Mouse (Mus musculus) lung, embryonic 14.5 days (tissue): ENCODE measurements around the gene Mlxipl. TPM values are rescaled to one million over a fixed set of nuclear protein-coding genes. Genes with fewer than 3 reads are reported as not detected.
"Not testable (repeated sequence)": the region's sequence is repeated elsewhere in the genome, so short reads cannot be mapped to it uniquely, and the experiment has no call there.

Source experiments
- ATAC-seq: fragments of 200-750 bp; cut with Nextera tagmentation; 2 replicates; pipeline ENCODE4 v1.8.0; 2017; ENCODE audit warnings: mild to moderate bottlenecking, moderate TSS enrichment, moderate library complexity; ENCODE audit not compliant: insufficient read depth
- DNase-seq: peaks from one replicate; pipeline ENCODE4 v3.0.0-alpha.2; 2015
- H3K27ac ChIP-seq: fragments of 300-500 bp; sonication (generic); 2 replicates; pipeline ENCODE4 v1.5.1; 2014; ENCODE audit warnings: low read depth, mild to moderate bottlenecking, moderate library complexity
- H3K27me3 ChIP-seq: fragments of 300-500 bp; sonication (generic); 2 replicates; pipeline ENCODE4 v1.6.1; 2014; ENCODE audit warnings: low read length, control low read depth; ENCODE audit not compliant: insufficient read depth
- H3K36me3 ChIP-seq: fragments of 300-500 bp; sonication (generic); 2 replicates; pipeline ENCODE4 v1.6.1; 2014; ENCODE audit warnings: control low read depth; ENCODE audit not compliant: insufficient read depth
- H3K4me1 ChIP-seq: fragments of 300-500 bp; sonication (generic); 2 replicates; pipeline ENCODE4 v1.6.1; 2014; ENCODE audit warnings: antibody characterized with exemption, control low read depth; ENCODE audit not compliant: insufficient read depth
- H3K4me2 ChIP-seq: fragments of 300-500 bp; sonication (generic); 2 replicates; pipeline ENCODE4 v1.6.1; 2014; ENCODE audit warnings: mild to moderate bottlenecking
- H3K4me3 ChIP-seq: fragments of 300-500 bp; sonication (generic); 2 replicates; pipeline ENCODE4 v1.5.1; 2014; ENCODE audit warnings: low read depth, low read length
- H3K9ac ChIP-seq: fragments of 300-500 bp; sonication (generic); 2 replicates; pipeline ENCODE4 v1.6.1; 2014
- H3K9me3 ChIP-seq: fragments of 300-500 bp; sonication (generic); 2 replicates; pipeline ENCODE4 v1.6.1; 2016; ENCODE audit warnings: low read depth, low read length, control low read depth
- CTCF ChIP-seq: IDR thresholded peaks from 2 replicates; pipeline ENCODE4 v1.5.1; 2016; ENCODE audit warnings: antibody characterized with exemption, low read depth
- WGBS: fragments of 180-500 bp; shearing (Covaris S2); extraction: QIAGEN DNeasy Blood & Tissue Kit; methylation state at CpG from one replicate; pipeline ENCODE4 v1.1.7; 2014; 5-methylcytosine and 5-hydroxymethylcytosine counted together
- polyA plus RNA-seq: library from polyadenylated mRNA; unstranded; fragments of >200 nt; fragmentation: Nextera tagmentation; extraction: Ambion mirVana; gene quantifications from 2 replicates; pipeline ENCODE4 v1.2.1, GENCODE M21; 2014

Gene Mlxipl
- polyA plus RNA-seq, 1 experiment from 2014 or later, result 2.1 TPM

DNA sequence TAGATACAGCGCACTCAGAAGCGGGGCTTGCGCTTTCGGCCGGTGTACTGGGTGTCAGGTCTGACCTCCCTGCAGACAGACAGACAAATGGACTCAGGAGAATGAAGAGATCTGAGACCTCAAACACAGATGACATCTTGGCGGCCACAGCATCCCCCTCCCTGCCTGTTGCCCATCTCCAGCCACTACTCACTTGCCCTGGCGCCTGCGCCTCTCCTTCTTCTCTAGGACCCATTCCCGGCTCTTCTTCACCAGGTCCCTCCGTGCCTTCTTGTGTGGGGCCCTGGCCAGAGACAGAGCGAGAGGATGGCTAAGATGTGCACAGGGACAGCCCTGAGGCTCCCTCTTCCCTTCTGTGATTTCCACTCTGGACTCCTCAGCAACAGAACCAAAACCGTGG is 36.3 kb upstream of the Mlxipl start:
- H3K4me3 ChIP-seq, result no peak overlapping the region
- no peak for ATAC-seq
- H3K27me3 ChIP-seq, result no peaks in the 10 kb centered on the region
- no peaks in the 10 kb centered on the region for H3K4me1 ChIP-seq
- no peak for TF ChIP-seq CTCF
- 78% methylated on average over 12 of the region's 12 CpGs for WGBS
- no peak for DNase-seq
- H3K4me2 ChIP-seq, result no peak overlapping the region
- peaks cover 84% of the 10 kb centered on the region for H3K36me3 ChIP-seq
- no peak overlapping the region for H3K27ac ChIP-seq
- no peaks in the 10 kb centered on the region for H3K9me3 ChIP-seq
- no peak overlapping the region for H3K9ac ChIP-seq

DNA sequence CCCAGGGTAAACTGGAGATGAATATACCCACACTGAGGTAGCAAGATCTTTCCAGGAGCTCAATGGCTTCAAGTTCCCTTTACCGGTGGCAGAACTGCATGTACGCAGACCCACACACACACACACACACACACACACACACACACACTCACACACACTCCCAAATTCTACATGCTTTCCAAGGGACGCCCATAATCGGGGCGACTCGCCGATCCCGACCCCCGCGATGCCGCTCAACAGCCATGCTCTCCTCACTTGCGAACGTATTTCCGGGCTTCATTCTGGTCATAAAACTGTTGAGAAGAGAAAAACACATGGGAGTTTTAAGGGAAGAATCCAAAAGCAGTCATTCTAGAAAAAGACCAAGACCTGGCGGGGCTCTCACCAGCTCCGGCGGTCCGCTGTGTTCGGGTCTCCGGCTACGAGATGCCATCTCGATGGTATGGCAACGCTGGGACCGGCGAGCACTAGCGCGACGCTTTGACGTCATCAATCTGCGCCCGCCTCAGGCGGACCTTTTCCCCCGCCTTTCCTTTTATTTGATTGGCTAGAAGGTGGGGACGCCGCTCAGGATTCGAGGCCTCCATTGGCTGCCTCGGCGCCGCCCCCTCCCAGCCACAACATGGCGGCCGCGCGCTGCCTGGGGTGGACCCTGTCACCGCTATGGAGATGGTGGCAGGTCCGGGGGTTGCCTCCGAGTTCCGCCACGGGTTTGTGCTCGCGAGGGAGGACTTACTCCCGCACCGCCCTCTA is 25.9 kb upstream of the Mlxipl start, which contains the start of gene Dnajc30:
TSS of gene Dnajc30 (plus strand) at position 574 of the 753 bp plus-strand sequence.
- Histone ChIP-seq H3K9ac (peak within 1 kb of the TSS; percentile 81), H3K9me3 (no peaks in the 10 kb centered on the region), H3K4me3 (peak within 1 kb of the TSS; percentile 97), H3K4me1 (0 out of 2 replicates have a peak, but pooled peaks cover 8% of the 10 kb centered on the region), H3K27ac (no peak within 1 kb of the TSS; the same call in 1 of the 2 replicates), H3K4me2 (peak within 1 kb of the TSS; percentile 90), H3K36me3 (peaks cover 35% of the 10 kb centered on the region), H3K27me3 (no peaks in the 10 kb centered on the region)
- peak; percentile 97 for ATAC-seq
- WGBS, result under 1% methylated on average over 52 of the region's 52 CpGs
- no peak for TF ChIP-seq CTCF
- peak; percentile 100 for DNase-seq

DNA sequence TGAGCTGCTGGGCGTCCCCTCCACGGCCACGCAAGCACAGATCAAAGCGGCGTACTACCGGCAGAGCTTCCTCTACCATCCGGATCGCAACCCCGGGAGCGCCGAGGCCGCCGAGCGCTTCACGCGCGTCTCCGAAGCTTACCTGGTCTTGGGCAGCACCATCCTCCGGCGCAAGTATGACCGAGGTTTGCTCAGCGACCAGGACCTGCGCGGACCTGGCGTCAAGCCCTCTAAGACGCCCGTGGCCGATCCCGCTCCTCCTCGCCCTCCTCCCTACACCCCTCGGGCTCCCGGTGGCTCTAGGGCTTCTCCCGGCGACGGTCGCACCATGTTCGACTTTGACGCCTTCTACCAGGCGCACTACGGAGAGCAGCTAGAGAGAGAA is 25.3 kb upstream of the Mlxipl start:
- H3K9me3 ChIP-seq, result no peaks in the 10 kb centered on the region
- 0 out of 2 replicates have a peak, but pooled peaks cover 8% of the 10 kb centered on the region for H3K4me1 ChIP-seq
- no peaks in the 10 kb centered on the region for H3K27me3 ChIP-seq
- ATAC-seq (peak; percentile 57), DNase-seq (no peak)
- 0% methylated on average over 40 of the region's 40 CpGs for WGBS
- peak overlapping the region; percentile 97 for H3K4me3 ChIP-seq
- no peak overlapping the region; the same call in 1 of the 2 replicates for H3K27ac ChIP-seq
- peak overlapping the region; percentile 81 for H3K9ac ChIP-seq
- TF ChIP-seq CTCF, result no peak
- peaks cover 29% of the 10 kb centered on the region for H3K36me3 ChIP-seq
- peak overlapping the region; percentile 90 for H3K4me2 ChIP-seq

DNA sequence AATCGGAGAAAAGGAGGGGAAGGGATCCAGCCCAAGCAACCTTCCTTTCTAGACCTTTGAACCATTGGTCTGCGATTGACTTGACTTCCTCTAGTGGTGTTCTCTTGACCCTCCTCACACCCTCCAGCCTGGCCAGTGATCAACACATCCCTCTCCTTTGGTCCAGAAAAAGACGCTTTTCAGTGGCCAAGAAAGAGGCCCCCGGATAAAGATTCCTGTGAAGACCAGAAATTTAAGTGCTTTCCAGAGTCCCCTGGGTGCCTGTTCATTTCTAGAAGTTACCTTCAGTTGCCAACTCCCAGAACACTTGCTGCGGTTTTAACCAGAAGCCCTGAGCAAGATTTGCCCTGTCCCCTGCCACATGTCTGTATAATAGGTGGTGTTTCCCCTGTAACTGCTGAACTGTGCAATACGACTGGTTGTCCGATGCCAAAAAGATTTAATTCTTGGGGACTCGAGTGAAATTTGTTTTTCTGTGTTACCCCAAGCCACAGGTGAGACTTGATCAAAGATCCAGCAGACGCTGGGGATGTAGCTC is 24.7 kb upstream of the Mlxipl start, which contains the start of gene Bud23:
TSS of gene Bud23 (minus strand) at position 51 of the 538 bp plus-strand sequence.
- 69% methylated on average over 9 of the region's 9 CpGs for WGBS
- not testable (repeated sequence) for H3K4me1 ChIP-seq, H3K27me3 ChIP-seq, H3K27ac ChIP-seq, H3K9me3 ChIP-seq, DNase-seq, ATAC-seq
- peak within 1 kb of the TSS; percentile 90 for H3K4me2 ChIP-seq
- peak within 1 kb of the TSS; percentile 97 for H3K4me3 ChIP-seq
- peak within 1 kb of the TSS; percentile 81 for H3K9ac ChIP-seq
- H3K36me3 ChIP-seq, result peaks cover 24% of the 10 kb centered on the region

DNA sequence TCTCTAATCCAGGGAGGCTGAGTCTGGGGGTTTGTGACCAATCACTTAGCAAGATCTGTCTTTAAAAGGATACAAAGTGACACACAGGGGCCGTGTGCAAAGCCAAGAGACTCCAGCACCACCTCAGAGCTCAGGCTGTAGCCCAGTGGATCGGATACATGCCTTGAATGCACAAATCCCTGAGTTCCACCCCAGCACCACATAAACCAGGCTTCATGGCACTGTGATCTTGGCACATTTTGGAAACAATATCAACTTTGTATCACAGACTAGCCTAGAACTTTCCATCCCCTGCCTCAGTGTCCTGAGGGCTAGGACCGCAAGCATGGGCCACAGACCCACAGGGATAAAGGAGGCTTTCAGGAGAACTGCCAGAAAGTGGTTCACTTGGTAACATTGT is 23.7 kb upstream of the Mlxipl start:
- no peaks in the 10 kb centered on the region for H3K9me3 ChIP-seq
- H3K27ac ChIP-seq, result no peak overlapping the region
- TF ChIP-seq CTCF, result no peak
- 88% methylated on average over 3 of the region's 3 CpGs for WGBS
- no peak overlapping the region for H3K4me3 ChIP-seq
- 0 out of 2 replicates have a peak, but pooled peaks cover 8% of the 10 kb centered on the region for H3K4me1 ChIP-seq
- H3K9ac ChIP-seq, result no peak overlapping the region
- ATAC-seq (no peak), DNase-seq (no peak)
- no peaks in the 10 kb centered on the region for H3K27me3 ChIP-seq
- no peak overlapping the region for H3K4me2 ChIP-seq
- peaks cover 14% of the 10 kb centered on the region for H3K36me3 ChIP-seq

DNA sequence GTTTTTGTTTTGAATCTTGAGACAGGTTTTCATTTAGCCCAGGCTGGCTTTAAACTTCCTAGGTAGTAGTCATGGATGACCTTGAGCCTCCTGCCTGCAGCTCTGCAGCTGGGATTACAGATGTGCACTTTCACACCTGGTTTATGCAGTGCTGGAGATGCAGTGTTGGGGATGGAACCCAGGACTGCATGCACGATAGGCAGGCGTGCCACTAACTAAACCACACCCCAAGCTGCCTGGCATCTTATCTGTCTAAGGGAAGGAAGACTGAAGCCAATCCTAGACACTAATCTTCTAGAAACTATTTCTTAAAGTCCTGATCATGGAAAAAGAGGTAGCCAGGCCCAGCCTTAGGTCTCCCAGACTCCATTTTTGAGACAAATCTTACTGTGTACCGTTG is 19.2 kb upstream of the Mlxipl start:
- H3K4me3 ChIP-seq, result no peak overlapping the region
- H3K27ac ChIP-seq, result no peak overlapping the region
- TF ChIP-seq CTCF, result no peak
- WGBS, result 82% methylated on average over 3 of the region's 3 CpGs
- peaks cover 4% of the 10 kb centered on the region; the same call in 1 of the 2 replicates for H3K4me1 ChIP-seq
- no peak overlapping the region for H3K9ac ChIP-seq
- no peaks in the 10 kb centered on the region for H3K9me3 ChIP-seq
- no peak overlapping the region for H3K4me2 ChIP-seq
- H3K27me3 ChIP-seq, result no peaks in the 10 kb centered on the region
- ATAC-seq, result no peak
- peaks cover 7% of the 10 kb centered on the region; the same call in 1 of the 2 replicates for H3K36me3 ChIP-seq
- no peak for DNase-seq

DNA sequence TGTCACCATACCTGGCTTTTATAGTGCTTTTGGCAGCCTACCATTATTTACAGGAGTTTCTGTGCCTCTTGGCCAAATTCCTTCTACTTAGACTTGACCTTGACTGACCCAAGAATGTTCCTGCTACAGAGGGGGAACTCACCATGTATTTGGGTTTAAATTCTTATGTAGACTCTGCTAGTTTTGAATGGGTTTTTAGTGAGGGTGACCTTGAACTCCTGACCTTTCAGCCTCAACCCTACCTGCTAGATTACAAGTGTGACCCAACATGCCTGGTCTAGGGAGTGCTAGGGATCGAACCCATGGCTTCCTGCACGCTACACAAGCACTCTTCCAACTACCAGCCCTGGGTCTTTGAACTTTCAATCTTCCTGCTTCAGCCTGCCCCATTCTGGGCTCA is 17.6 kb upstream of the Mlxipl start:
- H3K27me3 ChIP-seq, result no peaks in the 10 kb centered on the region
- H3K4me2 ChIP-seq, result no peak overlapping the region
- H3K9ac ChIP-seq, result no peak overlapping the region
- no peaks in the 10 kb centered on the region for H3K9me3 ChIP-seq
- no peak overlapping the region for H3K4me3 ChIP-seq
- DNase-seq (no peak), ATAC-seq (no peak)
- no peak overlapping the region for H3K27ac ChIP-seq
- peaks cover 4% of the 10 kb centered on the region; the same call in 1 of the 2 replicates for H3K36me3 ChIP-seq
- 95% methylated on average over 2 of the region's 2 CpGs for WGBS
- peaks cover 4% of the 10 kb centered on the region; the same call in 1 of the 2 replicates for H3K4me1 ChIP-seq
- TF ChIP-seq CTCF, result no peak
